Mouse (Mus musculus) liver (tissue): ENCODE measurements around the gene Rora.
A peak's percentile ranks its signal among the peaks of the same experiment; 100 is the strongest.

Experiments used
- DNase-seq: peaks from one replicate; pipeline ENCODE4 v3.0.0-alpha.2; 2020; ENCODE audit warnings: mixed read lengths

Rora gene

DNA sequence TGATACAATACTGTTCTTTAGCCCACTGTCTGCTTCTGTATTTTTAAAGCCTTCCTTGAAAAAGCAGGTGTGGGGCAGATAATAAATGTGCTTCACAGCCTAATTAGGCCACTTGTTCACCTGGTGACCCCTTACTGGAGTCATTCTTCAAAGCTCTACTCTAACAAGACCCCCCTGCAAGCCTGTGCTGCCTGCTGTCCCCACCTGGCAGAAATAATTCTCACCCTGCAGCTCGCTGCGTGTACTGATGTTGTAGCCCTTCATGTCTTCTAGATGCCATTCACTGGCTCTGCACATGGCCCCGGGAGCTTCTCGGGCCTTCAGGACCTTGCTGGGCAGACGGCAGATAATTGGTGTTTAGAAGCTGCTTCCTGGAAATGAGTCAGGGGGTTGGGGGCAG lies 604.9 kb downstream of the Rora start:
- DNase-seq = no peak

- DNase-seq = peak; percentile 36
Observed at GRCm38 (mm10) chr9:69259382-69259781, 605.8 kb downstream of the Rora start.

DNA sequence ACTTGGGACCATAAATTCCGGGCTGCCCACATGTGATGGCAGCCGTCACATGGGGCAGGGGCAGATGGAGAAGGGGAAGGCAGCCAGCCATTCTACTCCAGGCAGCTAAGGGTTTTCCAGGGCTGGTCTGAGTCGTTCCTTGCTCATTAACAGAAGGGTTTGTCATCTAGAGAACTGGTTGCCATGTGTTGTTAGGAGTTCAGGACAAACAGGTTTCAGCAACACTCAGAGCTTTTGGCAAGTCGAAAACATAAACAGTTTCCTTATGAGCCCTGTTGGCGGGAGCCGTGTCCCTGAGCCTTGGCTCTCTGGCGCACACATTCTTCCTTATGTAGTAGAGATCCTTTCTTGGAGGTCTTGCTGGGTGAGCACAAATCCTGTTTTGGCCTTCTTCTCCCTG lies 611.6 kb downstream of the Rora start:
- no peak for DNase-seq

- no peak for DNase-seq
Observed at GRCm38 (mm10) chr9:69270374-69270773, 616.8 kb downstream of the Rora start.

GRCm38 (mm10) chr9:69270931-69271330 lies 617.3 kb downstream of the Rora start:
- no peak for DNase-seq

DNA sequence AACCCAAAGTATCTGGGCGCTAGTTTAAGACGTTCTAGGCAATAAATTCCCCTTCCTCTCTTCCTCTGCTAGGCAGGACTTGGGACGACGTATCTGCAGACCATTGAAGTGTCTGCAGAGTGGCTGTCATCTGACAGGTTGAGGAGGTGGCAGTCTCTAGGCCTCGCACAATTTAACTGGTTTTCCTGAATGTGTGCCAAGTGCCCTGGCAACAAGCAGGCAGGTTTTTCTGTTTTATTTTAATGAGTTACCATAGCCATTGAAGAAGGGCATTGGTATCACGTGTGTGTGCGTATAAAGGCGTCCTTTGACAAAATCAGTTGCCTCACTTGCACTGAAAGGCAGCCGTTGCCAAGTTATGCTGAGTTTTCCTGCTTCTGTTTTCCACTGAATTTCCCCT lies 619.3 kb downstream of the Rora start:
- DNase-seq = no peak

- no peak for DNase-seq
Observed at GRCm38 (mm10) chr9:69274766-69275485, 621.3 kb downstream of the Rora start.

- DNase-seq = no peak
Observed at GRCm38 (mm10) chr9:69277256-69277655, 623.7 kb downstream of the Rora start.

GRCm38 (mm10) chr9:69285011-69285410 lies 631.4 kb downstream of the Rora start:
- DNase-seq = no peak

- no peak for DNase-seq
Observed at GRCm38 (mm10) chr9:69288113-69288512, 634.5 kb downstream of the Rora start.

GRCm38 (mm10) chr9:69288586-69288985 lies 635.0 kb downstream of the Rora start:
- no peak for DNase-seq

DNA sequence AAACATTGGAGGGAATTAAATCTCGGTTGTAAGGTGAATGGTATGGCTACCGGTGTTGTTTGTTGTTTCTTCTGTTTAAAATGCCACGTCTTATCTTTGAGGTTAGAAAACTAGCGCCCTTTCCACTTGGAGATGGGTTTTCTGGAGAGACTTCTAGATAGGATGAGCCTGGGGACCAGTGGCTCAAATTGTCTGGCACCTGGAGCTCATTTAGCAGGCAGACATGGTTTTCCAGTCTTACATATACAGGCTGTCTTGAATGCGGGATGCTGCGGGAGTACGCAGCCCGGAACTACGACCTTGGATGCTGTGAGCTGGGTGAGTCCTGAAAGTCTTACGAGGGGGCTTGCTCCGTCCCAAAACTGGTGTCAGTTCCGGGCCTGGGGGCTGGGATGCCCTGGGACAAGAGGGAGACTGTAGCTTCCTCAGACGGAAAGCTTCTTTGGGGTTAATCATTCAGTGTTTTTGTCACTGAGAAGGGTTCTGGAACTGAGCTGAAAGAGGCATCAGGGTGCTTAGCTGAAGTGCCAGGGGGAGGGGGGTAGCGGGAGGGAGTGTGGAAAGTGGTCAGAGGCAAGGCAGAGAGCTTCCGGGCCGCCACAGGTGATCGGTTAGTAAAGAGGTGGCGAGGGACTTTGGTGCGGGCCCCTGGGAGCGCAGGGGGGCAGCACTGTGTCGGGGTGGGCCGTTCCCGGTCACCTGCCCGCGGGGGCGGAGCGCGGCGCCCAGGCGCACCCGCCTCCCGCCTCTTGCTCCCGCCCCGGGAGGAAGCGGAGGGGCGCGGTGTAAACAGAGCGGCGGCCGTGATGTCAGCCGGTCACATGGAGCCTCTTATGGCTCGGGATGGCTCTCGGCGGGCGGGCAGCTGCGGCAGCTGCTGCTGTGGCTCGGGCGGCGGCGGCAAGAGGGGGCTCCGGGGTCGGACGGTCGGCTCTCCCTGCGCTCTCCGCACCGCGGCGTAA lies 635.8 kb downstream of the Rora start:
- peak; percentile 76 for DNase-seq

DNA sequence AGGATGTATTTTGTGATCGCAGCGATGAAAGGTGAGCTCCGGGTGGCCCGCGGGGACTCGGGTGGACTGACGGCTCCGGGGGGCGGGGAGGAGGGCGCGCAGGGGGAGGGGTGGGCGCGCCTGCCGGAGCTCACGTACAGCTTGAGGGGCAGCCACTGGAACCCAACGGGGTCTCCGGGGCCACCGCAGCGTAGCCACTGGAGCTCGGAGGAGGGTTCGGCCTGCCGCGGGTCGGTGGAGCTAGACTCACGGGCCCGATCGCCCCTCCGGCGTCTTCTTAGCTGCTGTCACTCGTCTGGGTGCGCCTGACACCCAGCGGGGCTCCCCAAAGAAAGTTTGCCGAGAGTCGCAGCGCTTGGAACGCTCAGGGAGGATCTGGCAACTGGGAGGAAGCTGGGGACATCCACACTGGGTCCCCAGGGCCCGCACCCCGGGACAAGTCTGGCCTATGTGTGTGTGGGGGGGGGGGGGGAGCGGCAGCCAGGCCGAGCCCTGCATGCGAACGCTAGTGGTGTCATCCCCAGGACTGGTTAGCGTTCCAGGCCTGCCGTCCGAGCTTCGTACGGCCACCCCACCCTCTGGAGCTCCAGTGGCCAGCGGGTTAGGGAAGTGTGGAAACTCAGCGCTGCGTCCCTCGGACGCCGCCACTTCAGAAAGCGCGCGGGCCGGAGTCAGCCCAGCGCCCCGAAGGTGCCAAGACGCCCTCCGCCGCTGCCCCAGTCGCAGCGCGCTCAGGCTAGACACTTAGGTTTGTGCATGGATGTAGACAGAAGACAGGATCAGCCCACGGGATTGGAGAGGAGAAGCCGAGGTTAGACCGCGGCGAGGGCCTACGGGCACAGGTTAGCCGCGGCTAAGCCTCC lies 636.7 kb downstream of the Rora start:
- peak; percentile 7 for DNase-seq

DNA sequence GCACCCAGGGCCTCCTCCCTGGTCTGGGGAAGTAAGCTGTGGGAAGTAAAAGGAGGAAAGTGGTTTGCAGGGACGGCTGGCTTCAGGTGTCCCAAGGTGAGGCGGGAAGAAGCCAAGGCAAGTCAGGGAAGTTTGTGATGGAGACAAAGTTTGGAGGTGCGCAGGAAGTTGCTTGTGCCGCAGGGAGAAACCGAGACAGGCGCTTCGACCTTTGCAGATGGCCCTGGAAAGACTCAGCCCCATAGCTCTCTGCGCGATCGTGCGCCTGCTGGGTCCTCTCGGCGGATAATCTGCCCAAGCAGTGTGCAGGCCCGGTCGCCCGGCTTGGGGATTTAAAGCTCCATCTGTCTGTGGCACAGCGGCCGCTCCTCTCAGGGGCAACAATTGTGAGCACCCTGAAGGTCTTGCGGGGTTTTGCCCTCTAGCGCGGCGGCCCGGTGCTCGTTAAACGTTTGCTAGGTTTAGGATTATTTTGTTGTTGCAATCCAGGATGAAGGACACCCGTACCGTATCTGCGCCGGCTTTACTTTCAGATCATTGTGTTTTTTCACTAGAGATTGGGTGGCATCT lies 637.4 kb downstream of the Rora start:
- DNase-seq = peak; percentile 19

GRCm38 (mm10) chr9:69291451-69291850 lies 637.9 kb downstream of the Rora start:
- no peak for DNase-seq

- no peak for DNase-seq
Observed at GRCm38 (mm10) chr9:69292353-69292752, 638.8 kb downstream of the Rora start.

DNA sequence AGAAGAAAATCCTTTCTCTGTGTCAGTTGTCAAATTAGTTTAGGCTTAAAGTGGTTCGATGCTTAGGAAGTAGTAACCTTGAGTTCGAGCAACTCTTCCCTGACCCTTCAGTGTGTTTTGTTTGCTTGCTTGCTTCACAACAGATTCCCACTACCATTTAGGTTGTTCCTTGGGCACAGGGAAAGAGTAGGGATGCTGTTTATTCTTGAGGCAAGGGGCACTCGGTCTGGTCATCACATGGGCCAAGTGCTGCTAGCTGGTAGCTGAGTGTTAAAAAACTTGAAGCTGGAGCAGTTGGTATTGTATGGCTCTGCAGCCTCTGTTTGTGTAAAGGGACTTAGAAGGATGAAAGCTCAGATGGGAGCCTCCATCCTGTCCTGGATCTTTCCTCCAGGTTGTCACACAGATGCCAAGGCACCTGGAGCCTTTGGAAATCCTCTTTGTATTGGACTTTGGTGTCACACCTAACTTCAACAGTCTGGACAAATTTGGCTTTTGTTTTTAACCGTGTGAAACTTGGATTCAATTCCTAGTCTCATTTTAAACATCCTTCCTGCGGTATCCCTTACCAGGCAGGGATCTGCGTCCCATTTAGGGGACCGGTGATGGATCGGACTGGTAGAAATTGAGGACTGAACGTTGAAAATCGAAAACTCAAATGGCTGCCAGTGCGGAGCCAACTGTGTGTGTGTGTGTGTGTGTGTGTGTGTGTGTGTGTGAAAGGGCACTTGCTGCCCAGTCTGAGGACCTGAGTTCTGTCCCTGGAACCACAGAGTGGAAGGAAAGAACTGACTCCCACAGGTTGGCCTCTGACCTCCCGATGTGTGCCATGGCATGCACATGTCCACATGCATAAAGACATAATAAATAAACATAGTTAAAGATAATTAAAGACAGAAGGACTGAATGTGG lies 639.4 kb downstream of the Rora start:
- DNase-seq = no peak

GRCm38 (mm10) chr9:69293688-69294074 lies 640.1 kb downstream of the Rora start:
- DNase-seq = no peak

GRCm38 (mm10) chr9:69294426-69294825 lies 640.8 kb downstream of the Rora start:
- DNase-seq = no peak

GRCm38 (mm10) chr9:69294856-69295255 lies 641.3 kb downstream of the Rora start:
- DNase-seq = no peak

GRCm38 (mm10) chr9:69295826-69296225 lies 642.2 kb downstream of the Rora start:
- DNase-seq = no peak

- DNase-seq = peak; percentile 10
Observed at GRCm38 (mm10) chr9:69296418-69296817, 642.8 kb downstream of the Rora start.
